Mouse (Mus musculus) adrenal gland, postnatal 36 days (tissue): ENCODE measurements at regions not wholly inside any gene's neighbourhood (a gene's known extent, or its start where the extent isn't known, plus 50 kb on each side); places are given as distances from the start of the nearest gene placed in this dataset. TPM values are rescaled to one million over a fixed set of nuclear protein-coding genes. Genes with fewer than 3 reads are reported as not detected.

Experiments used
- DNase-seq, 2 experiments: peaks; one replicate each; pipeline ENCODE4 v3.0.0; 2021; ENCODE audit warnings: mixed read lengths in 1 of 2
- microRNA-seq: library from miRNA; unstranded; fragments of <30 nt; microRNA quantifications from one replicate; pipeline ENCODE4 v1.2.0, GENCODE M21; 2021

GRCm38 (mm10) chr10:97389647-97390590, 89.5 kb upstream of the Dcn start:
- DNase-seq: no peak

GRCm38 (mm10) chr10:97397062-97397771, 82.2 kb upstream of the Dcn start:
- DNase-seq: no peak

GRCm38 (mm10) chr10:97397896-97398295, 81.5 kb upstream of the Dcn start:
- no peak for DNase-seq

- no peak for DNase-seq
Observed at GRCm38 (mm10) chr10:97402524-97402923, 76.9 kb upstream of the Dcn start.

GRCm38 (mm10) chr10:97404076-97404787, 75.2 kb upstream of the Dcn start:
- DNase-seq: no peak

- DNase-seq: peak in 1 of 2 experiments; percentile 7
Observed at GRCm38 (mm10) chr10:97409181-97409581, 70.2 kb upstream of the Dcn start.

GRCm38 (mm10) chr10:97409909-97410308, 69.5 kb upstream of the Dcn start:
- DNase-seq: no peak

- no peak for DNase-seq
Observed at GRCm38 (mm10) chr10:97422579-97422978, 56.8 kb upstream of the Dcn start.

GRCm38 (mm10) chr10:97423039-97423700, 56.2 kb upstream of the Dcn start:
- no peak for DNase-seq

Small RNA genes lying in the stretch of these regions (microRNA-seq; reads per million reads assigned to microRNA genes)
- gene Gm24587 (not detected), gene Mir3966 (not detected)
